Mouse (Mus musculus): ENCODE data around the gene Actr3. TPM values are rescaled to one million over a fixed set of nuclear protein-coding genes. Genes with fewer than 3 reads are reported as not detected.

Gene Actr3
- polyA plus RNA-seq (2017; shearing (Covaris generic)), result 1,167 TPM

DNA sequence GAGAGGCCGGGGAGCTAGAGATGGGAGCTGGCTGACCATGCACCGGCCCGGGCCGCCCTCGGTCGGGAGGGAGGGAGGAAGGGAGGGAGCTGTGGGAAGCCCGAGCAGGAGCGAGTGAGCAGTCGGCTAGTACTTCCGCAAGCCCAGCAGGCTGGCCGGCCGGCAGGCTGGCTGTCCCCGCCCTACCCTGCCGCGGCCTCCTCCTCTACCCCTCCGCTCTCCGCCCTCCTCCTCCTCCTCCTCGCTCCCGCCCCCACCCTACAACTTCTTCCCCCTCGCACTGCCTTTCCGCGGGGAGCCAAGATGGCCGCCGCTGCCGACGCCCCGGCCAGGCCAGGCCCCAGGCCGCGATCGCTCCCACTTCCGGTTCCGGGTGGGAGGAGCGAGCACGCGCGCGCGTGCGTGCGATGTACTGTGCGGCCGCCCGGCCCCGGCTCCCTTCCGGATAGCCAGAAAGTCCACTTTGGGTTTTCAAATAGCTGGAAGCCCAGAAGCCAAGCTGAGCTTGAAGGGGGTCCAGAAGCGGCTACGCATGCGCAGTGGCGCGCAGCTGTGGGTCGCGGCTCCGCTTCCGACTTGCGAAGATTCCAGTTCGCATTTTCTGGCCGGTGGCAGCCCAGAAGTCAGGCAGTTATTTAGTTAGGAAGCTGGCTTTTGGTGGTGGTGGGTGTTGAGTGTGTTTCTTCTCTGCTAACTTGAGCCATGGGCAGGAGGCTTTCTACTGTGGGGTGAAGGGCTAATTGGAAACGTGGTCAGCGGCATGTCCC, at the start of gene Actr3:
TSS of gene Actr3 (minus strand) at position 359 of the 767 bp plus-strand sequence.

Other genes with a start within 250 kb of the Actr3 start
- gene Slc35f5, start 124.9 kb upstream of the Actr3 start, polyA plus RNA-seq (2017; shearing (Covaris generic)), result 1.6 TPM
- not detected for gene Gpr39, start 241.3 kb upstream of the Actr3 start, polyA plus RNA-seq (2017; shearing (Covaris generic))

Measured in CD4-positive, CD25-positive, alpha-beta regulatory T cell (primary cell).